Mouse (Mus musculus): ENCODE measurements around the gene Ythdc1.
"Not testable (repeated sequence)": the region's sequence is repeated elsewhere in the genome, so short reads cannot be mapped to it uniquely, and the experiment has no call there.

Ythdc1 gene

DNA sequence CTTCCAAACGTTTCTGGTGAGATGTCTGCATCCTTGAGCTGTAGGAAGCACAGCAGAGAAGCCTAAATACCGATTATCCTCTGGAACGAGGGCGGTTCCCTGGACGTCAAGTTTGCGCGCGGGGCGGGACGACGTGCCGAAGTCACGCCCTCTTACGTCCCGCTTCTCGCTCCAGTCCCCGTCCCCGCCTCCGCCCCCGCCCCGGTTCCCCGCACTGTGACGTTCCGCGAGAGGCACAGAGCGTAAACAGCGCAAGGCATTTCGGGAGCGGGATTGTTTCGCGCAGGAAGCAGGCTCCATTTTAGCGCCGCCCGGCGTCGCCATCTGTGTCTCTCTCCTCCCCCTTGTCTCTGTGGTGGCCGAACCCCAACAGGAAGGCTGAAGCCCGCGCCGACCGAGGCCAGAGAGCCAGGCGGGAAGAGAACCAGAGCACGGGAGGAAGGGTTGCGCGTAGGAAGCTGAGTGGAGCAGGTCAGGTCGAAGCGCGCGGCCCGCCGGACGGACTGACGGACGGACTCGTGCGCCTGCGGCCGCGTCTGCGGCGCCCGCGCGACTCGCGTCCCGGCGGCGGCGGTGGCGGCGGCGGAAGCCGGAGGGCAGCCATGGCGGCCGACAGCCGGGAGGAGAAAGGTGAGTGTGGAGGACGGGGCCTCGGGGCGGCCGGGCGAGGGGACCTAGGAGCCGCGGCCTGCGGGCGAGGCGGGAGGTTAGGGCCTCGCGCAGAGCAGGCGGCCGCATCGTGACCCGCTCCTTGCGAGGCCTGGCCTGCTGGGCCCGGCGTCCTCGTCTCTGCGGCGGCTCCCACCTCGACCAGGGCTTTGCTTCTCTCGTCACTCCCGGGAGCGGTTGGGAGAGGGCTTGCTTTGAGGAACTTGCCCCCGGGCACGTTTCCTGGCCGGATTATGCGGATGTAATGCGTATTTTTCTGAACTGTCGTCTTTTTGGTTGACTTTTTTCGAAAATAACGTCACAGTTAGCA, at the start of gene Ythdc1:
TSS of gene Ythdc1 (plus strand) at position 260 of the 979 bp plus-strand sequence.
- peak; percentile 91 to 94 for DNase-seq

DNA sequence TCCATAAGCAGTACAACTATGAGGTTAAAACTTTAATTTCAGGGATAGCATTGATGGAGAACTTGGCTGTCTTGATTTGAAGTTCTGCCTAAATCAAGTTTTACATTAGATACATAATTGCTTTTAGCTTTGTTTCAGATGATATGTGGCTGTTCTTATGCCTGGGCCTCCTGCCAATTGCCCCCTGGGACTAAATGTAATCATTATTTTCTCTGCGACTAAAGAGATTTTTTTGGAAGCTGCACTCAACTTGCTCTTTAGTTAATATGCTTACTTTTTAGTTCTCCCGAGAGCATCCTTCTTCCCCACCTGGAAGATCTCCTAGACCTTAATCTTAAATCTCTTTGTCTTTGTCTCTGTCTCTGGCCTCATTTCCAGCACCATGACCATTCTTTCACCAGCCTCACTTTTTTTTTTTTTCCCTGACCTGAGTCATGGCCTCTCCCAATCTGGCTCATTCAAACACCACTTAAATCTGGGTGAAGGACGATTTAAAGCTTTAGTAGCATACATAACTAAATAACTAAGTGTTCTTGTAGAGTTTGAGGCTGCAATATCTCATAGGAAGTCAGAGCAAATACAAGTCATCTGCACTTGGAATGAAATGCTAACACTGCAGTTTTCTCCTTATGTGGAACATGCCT, 34.9 kb upstream of the Ythdc1 start:
- no peak for DNase-seq

DNA sequence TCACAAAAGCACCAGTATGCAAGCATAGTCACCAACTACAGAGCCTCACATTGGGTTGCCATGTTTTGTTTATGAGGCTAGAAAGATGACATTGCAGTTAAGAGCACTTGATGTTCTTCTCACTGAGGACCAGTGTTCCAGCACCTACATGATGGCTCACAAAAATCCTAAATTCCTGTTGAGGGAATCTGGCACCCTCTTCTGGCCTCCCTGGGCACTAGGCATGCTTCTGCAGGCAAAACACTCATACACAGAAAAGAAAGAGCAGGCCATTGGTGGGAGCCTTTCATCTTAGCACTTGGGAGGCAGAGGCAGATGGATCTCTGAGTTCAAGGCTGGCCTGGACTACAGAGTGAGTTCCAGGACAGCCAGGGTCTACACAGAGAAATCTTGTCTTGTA, 33.0 kb upstream of the Ythdc1 start:
- DNase-seq: no peak

DNA sequence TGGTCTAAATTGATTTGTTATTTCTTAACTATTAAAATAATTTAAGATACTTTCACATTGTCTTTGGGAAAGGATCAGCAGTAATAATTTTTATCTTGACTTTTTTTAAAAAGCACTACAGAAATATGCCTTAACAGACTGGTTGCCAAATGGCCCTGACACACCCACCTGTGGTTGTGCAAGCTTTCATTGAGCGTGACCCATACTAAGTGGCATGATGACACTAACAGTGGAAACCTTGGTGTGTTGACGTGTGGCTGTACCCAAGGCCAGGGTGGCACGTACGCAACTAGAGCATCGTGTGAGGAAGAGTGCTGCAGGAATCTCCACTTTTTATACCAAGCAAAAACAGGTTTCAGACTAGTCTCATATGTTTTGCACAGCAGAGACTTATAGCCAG, 27.1 kb upstream of the Ythdc1 start:
- DNase-seq: no peak

DNA sequence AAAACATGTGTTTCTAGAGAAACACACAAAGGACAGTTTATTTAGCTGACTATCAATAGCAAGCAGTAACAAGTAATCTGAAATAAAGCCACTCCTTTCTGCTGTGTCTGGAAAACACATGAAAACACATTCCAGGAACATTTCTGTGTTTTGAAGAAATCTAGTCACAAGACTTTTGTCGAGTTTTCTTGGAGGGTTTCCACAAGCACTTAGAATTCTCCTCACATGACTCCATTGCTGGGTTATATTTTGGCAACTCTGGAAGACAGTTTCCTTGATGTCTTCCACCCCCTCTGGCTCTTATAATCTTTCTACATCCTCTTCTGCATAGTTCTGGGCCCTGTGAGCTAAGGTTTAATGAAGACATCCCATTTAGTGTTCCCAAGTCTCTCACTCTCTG, 25.6 kb upstream of the Ythdc1 start:
- no peak for DNase-seq

DNA sequence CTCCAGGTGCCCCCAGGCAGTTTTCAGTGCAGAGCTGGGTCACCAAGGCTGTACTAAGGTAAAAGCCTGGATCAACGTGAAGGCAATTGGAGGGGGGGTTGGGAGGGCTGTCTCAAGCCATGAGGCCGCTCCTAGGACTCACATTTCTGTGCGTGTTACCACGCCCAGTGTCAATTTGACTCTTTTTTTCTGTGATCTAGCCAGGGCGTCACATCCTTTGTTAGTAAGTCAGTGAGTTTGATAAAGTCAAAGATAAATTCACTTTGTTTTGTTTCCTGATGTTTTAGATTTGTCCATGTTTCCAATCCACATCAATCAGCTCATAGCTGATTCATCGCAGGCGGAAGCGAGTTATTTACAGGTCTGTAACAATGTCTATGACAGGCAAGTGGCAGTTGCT, 21.0 kb upstream of the Ythdc1 start:
- DNase-seq: no peak

DNA sequence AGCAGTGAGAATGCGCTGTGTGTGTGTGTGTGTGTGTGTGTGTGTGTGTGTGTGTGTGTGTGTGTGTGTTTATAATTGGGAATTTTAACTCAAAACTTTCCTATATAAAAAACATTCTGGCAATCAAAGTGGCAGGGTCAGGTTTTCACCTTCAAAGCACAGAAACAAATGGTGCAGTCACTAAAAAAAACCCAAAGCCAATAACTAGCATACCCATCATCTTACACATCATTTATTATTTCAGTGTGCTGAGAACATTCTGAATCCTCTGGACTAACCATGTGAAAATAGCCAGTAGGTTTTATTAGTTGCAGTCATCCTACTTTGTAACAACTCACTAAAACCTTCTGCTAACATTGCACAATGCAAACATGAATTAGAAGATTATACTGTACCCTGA, 19.8 kb upstream of the Ythdc1 start:
- no peak for DNase-seq

DNA sequence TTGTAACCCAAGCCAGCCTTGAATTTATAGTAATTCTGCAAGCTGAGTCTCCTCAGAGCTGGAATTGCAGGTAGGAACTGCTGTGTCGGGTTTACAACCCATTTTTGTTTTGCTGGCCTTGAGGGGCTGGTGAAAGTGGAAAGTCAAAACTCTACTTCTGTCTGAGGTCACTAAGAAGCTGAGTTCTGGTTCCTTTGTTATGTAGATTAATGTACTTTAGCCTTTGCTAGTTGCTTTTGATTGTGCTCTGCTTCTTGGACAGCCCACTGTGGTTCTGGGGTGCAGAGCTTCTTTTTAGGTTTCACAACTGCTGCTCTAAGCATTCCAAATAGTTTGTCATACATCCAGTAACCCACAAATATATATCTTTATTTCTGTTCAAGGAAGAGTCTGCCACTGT, 17.2 kb upstream of the Ythdc1 start:
- no peak for DNase-seq

DNA sequence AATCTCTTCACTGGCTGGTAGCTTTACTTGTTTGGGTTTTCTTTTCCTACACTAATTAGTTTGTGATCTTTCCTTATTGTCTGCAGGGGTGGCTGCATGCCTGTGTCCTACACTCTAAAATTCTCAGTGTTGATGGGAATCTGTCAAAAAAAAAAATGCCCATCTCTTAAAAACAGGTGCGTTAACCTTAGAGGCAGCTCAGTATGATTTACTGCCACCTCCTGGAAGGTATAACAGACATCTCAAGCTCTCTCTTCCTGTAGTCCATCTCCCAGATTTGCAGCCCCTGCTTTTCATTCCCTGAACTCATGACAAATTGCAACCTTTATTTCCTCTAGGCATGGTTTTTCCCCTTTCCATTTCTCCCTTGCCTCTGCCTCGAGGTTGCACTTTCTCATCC, 14.1 kb upstream of the Ythdc1 start:
- DNase-seq: no peak

DNA sequence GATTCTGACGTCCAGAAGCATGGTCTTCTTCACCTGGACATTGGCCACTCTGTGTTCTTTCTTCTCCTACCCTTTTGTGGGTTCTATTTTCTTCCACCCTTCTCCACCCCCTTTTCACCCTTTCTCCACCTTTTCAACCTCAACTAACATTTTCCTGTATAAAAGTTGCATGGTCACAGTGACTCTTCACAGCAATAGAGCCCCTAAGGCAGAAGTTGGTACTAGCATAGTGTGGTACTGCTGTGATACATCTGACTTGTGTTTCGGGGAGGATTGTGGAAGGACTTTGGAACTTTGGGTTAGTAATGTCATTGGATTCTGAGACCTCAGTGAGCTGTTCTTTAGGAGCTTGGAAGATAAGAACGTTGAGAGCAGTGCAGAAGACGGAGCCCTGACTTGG, 11.8 kb upstream of the Ythdc1 start:
- DNase-seq: no peak

DNA sequence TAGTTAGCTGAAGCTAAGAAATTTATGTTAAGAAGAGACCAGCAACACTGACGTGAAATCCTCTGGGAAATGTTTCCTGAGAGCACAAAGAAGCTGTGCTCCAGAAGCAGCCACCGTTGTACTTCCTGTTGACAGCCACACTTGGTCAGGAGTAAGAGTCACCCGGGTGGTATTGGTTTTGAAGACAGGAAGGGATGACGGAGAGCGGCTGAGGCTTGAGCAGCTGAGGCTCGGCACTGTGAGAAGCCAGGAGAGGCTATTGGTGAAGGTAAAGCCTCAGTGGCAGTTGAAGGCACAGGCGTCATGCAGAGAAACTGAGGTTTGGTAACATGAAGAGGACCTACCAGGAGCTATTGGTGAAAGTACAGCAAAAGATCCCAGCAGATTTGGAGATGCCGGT, 11.2 kb upstream of the Ythdc1 start:
- DNase-seq: no peak

DNA sequence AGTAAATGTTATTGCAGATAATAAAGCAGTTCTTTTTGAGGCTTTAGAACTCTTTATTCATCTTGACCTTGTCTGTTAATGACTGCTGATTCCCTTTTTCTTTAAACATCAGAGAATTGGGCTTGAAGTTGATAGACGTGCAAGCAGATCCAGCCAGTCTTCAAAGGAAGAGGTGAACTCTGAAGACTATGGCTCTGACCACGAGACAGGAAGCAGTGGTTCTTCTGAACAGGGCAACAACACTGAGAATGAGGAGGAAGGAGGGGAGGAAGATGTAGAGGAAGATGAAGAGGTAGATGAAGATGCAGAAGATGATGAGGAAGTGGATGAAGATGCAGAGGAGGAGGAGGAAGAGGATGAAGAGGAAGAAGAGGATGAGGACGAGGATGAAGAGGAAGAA, 12.8 kb downstream of the Ythdc1 start:
- DNase-seq: no peak

DNA sequence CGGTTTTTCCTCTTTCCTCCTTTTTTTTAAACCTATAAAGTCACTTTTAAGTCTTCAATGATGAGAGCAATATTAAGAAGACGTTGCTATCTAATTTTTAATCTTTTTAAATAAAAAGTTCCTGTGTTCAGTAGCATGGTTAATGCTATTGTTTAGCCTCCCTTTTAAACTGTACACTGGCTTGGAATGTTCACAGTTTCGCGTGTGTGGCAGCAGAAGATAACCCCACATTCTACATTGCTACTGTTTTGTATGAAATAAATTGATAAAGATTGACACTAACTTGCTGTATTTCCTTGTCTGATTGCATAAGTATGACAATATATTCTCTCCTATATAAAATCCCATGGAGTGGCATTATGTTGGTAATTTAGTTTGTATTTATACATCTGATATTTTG, 32.4 kb downstream of the Ythdc1 start:
- not testable (repeated sequence) for DNase-seq

DNA sequence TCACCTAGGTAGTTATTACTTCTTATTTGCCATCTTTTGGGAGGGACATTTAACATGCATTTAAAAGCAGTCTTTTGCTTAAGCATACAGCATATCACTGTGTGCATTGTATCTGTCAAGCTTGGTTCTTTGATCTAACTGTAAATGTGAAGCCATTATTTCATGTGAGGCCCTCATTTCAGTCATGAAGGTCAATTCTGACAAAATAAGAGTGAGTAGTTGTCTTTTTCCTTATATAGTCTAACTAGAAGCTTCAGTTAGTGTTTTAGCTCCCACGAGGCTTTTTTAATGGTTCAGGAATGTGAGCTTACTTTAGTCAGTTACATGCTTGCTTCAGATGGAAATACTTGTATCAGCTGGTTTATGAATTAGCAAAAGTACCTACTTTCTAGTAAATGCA, 34.1 kb downstream of the Ythdc1 start:
- DNase-seq: no peak

DNA sequence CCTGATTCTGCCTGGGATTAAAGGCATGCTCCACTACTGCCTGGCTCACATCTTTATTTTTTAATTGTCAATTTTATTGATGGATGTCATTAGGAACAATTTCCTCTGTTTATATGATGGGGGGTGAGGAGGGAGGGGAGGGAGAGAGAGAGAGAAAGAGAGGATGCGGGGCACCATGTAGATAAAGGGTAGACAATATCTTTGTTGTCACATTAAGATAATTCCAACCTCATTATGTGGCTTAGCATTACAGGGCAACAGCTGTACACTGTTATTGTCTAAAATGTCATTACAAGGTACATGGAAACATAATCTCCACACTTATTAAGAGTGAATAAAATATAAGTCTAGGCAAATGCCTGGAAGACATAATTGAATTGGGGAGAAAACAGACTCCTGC, 35.5 kb downstream of the Ythdc1 start:
- no peak for DNase-seq

DNA sequence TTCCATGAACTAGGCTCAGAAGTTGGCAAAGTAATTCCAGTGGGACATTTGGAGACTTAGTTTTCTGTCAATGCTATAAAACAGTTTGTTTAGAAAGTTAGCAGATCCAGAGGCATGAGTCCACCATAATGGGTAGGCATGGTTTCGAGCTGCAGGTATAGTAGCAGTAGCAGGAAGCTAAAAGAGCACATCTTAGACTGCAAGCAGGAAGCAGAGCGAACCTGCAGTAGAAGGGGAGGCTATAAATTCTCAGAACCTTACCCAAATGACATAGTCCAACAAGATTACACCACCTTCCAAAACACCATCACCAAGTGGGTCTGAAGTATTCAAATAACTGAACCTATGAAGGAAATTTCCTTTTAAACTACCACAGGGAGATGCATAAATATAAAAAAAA, 36.2 kb downstream of the Ythdc1 start:
- DNase-seq: no peak

DNA sequence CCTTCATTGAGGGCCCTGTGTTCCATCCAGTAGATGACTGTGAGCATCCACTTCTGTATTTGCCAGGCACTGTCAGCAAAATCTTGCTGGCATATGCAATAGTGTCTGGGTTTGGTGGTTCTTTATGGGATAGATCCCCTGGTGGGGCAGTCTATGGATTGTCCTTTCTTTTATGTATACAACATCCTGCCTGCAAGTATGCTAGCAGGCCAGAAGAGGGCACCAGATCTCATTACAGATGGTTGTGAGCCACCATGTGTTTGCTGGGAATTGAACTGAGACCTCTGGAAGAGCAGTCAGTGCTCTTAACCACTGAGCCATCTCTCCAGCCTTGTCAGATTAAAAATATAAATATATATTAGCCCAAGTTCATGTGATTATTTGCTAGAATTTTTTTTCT, 37.2 kb downstream of the Ythdc1 start:
- DNase-seq: not testable (repeated sequence)

DNA sequence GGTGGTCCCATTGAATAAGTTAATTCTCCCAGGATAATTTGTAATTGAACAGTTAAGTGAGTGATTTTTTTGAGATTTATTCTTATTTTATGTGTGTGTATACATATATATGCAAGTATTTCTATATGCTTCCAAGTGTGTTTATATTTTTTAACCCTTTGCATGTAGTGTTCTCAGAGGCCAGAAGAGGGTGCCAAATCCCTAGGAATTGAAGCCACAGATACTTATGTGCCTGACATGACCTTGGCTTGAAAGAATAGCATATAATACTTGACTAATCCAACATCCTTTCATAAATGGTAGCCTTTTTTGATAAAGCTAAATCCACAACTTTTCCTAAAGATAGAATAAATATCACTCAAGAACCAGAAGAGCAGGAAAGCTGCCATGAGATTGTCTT, 46.1 kb downstream of the Ythdc1 start:
- DNase-seq: no peak

DNA sequence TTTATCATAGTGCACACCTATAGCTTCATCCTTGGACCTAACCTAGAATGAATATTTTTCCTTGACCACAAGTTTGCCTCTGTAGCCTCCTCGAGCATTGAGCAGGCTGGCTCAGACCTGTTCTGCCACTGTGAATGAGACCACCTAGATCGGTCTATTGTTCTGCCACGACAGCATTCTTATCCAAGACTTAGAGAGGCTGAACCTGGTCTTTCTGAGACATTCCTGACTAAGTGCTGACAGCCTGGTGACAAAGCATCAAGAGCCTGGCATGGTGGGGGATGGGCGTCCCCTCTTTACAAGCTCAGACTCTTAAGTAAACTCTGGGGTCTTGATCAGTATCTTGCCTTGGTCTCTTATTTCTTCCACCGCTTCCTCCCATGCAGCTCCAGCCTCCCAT, 47.6 kb downstream of the Ythdc1 start:
- no peak for DNase-seq

DNA sequence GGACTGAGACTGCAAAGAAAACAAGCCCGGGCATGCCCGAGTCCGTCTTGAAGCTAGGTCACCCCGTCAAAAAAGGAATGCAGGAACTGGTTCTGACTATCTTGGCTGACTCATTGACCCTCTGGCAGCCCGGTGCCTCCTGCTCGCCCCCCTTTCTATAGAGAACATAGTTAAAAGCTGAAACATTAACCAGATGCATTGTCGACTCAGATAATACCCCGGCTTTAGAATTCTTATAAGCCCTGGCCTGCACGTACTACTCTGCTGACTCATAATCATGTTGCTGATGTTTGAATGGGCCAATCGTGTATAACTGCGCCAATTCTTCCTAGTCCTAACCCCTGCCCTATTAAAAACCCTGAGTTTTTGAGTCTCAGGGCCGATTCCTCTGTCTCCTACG, 52.5 kb downstream of the Ythdc1 start:
- not testable (repeated sequence) for DNase-seq

DNA sequence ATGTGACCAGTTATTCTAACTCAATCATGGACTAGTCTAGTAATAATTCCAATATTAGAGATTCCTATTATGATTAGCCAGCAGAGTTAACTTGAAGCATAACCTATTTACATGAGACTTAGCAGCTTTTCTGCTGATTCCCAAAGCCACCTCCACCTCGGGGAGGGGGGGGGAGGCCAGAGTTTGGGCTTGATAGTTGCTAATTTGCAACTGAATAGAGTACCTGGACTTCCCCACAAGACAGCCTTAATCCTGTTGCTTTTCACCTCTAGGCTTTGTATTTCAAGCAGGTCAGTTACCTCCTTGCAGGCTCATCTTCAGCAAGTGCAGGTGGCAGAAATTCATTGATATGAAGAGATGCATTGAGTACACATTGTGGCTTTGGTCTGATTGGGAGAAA, 53.7 kb downstream of the Ythdc1 start:
- no peak for DNase-seq

DNA sequence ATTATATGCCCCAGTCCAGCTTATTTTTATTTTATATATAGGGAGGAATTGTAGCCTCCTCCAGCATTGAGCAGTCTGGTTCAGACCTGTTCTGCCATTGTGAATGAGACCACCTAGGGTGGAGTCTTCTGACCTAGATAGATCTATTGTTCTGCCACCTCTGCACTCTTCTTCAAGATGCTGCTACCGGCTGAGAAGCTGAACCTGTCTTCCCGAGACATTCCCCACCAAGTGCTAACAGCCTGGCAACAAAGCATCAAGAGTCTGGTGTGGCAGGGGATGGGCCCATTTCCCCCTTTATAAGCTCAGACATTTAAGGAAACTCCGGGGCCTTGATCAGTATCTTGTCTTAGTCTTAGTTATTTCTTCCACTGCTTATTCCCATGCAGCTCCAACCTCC, 54.3 kb downstream of the Ythdc1 start:
- no peak for DNase-seq

DNA sequence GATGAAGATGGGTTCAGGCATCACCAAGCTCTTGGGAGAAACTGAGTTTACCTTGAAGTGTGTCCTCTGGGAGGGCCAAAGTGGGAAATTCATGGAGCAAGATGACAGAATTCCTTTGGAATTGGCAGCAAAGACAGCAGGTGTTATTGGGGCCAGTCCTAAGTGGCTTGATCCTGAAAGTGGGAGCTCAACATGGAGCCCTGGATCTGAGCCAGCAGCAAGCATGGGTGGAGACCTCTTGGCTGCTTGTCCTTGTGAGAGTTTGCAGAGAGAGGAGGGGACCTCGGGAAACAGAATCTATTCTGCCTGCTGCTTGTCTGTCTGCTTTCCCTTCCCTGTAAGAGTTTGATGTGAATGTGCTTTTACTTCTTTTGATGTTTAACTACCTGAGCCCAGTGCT, 67.9 kb downstream of the Ythdc1 start:
- no peak for DNase-seq

Data from thymus, postnatal 36 days (tissue).